Mouse (Mus musculus): ENCODE results near the gene Cdh23. TPM values are rescaled to one million over a fixed set of nuclear protein-coding genes. Genes with fewer than 3 reads are reported as not detected.
A peak's percentile ranks its signal among the peaks of the same experiment; 100 is the strongest.

The Cdh23 gene
- polyA plus RNA-seq, 1 experiment from 2014 or later: 0.50 TPM

DNA sequence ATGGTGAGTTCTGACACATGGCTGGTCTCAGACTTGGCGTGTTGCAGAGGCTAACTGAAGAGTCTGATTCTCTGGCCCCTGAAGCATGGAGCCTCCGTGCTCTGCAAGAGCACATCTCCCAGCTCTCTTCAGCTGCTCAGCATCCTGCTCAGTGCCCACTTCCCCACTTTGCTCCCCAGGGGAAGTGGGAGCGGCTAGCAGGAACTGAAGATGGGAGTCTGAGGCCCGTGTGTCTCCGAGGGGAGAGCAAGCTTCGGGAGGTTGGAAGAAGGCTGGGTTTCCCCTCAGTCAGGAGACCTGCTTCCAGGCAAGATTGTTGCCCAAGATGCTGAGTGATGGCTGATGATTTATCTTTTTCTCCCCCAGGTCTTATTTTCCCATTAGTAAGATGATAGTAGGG, 422.9 kb downstream of the Cdh23 start:
- ATAC-seq (ENCODE audit: low FRiP score, low TSS enrichment): no peak
- Histone ChIP-seq H3K4me3 (ENCODE audit: low read length) (no peak overlapping the region), H3K36me3 (ENCODE audit: insufficient read depth, low read length) (no peaks in the 10 kb centered on the region), H3K27ac (ENCODE audit: low read length) (no peak overlapping the region), H3K27me3 (ENCODE audit: insufficient read depth, low read length) (no peaks in the 10 kb centered on the region), H3K9me3 (ENCODE audit: low read length) (no peaks in the 10 kb centered on the region), H3K4me1 (ENCODE audit: insufficient read depth, low read length) (peaks cover 10% of the 10 kb centered on the region), H3K9ac (replicated peaks; ENCODE audit: low read length) (no peak overlapping the region), H3K4me2 (replicated peaks; ENCODE audit: low read depth, low read length) (no peak overlapping the region)
- 53% methylated on average over 6 of the region's 6 CpGs for WGBS

DNA sequence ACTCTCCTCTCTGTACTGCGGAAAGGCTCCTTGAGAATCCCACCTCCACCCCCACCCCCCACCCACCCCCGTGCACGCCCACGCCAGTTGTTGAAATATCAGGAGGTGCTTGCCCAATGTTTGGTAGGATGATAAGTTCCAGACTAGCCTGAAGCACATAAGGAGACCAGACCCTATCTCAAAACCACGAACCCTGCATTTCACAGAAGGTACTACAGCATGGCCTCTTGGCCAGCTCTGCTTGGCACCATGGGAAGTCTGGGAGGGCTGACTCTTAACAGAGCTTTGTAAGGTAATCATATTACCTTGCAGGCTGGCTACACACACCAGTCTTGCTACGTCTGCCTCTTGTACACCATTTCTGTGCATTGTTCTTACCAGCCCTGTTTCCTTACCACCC, 424.0 kb downstream of the Cdh23 start:
- Histone ChIP-seq H3K27ac (ENCODE audit: low read length) (no peak overlapping the region), H3K4me2 (replicated peaks; ENCODE audit: low read depth, low read length) (no peak overlapping the region), H3K4me3 (ENCODE audit: low read length) (no peak overlapping the region), H3K9ac (replicated peaks; ENCODE audit: low read length) (no peak overlapping the region), H3K9me3 (ENCODE audit: low read length) (no peaks in the 10 kb centered on the region), H3K4me1 (ENCODE audit: insufficient read depth, low read length) (peaks cover 6% of the 10 kb centered on the region), H3K27me3 (ENCODE audit: insufficient read depth, low read length) (no peaks in the 10 kb centered on the region), H3K36me3 (ENCODE audit: insufficient read depth, low read length) (no peaks in the 10 kb centered on the region)
- WGBS: 48% methylated on average over 6 of the region's 6 CpGs
- ATAC-seq (ENCODE audit: low FRiP score, low TSS enrichment): no peak; the same call in 1 of the 2 replicates

DNA sequence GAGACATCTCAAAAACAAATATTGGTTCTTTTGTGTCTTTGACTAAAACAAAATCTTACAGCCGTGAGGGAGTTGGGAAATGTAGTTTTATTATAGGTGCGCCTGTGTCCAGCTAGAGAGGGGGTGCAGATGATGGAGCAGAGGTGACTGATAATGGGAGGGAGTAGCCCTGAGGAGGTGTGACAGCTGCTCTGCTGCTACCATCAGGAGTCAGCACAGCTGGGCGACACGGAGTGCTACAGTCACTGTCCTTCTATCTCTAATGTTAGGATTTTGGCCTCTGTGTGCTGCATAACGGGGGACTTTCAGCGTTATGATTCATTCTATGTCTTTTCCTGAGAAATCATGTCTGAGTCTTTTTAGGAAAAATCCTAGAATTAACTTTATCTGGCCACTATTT, 425.3 kb downstream of the Cdh23 start:
- WGBS: 59% methylated on average over 6 of the region's 6 CpGs
- Histone ChIP-seq H3K27ac (ENCODE audit: low read length) (no peak overlapping the region), H3K9ac (replicated peaks; ENCODE audit: low read length) (no peak overlapping the region), H3K27me3 (ENCODE audit: insufficient read depth, low read length) (no peaks in the 10 kb centered on the region), H3K4me1 (ENCODE audit: insufficient read depth, low read length) (peaks cover 6% of the 10 kb centered on the region), H3K36me3 (ENCODE audit: insufficient read depth, low read length) (no peaks in the 10 kb centered on the region), H3K9me3 (ENCODE audit: low read length) (no peaks in the 10 kb centered on the region), H3K4me3 (ENCODE audit: low read length) (no peak overlapping the region), H3K4me2 (replicated peaks; ENCODE audit: low read depth, low read length) (no peak overlapping the region)
- no peak for ATAC-seq (ENCODE audit: low FRiP score, low TSS enrichment)

DNA sequence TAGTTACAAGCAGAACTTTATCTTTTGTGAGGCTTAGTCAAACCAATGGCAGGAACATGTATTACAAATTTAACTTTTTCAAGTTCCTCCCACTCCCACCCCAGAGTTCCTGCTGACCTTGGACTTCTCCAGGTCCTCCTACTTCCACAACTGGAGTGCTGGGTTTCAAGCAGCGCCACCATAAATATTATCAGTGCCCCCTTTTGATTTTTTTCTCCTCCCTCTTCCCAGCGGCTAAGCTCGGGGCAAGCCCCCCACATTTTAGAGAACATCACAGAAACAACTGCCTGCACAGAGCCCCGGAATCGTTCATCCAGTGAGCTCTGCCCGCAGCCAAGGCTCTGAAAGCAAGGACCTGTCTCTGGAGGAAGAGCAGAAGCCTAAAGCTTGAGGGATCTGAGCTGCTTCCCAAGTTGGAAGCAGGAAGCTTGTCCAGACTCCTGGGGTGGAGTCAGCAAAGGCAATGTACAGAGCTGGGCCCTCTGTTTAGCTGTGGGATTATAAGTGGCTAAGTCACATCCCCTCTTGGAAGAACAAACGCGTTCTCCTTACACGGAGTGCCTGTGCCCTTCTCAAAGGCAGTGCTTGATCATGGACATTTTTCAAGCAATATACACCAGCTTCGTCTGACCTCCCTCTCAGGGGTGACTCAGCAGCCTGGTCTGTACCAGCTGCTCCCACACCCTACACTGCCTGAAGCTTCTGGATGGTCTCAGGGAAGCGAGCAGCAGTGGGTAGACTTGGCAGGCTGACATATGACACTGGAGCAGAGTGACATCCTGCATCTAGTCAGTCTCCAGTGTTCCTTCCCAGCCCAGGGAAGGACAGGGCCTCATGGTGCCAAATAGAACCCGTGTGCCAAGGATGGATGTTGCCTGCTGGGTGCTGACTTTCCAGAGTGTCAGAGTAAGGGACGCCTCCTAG, 426.9 kb downstream of the Cdh23 start:
- Histone ChIP-seq H3K27ac (ENCODE audit: low read length) (0 out of 2 replicates have a peak overlapping the region, but pooled peaks have one; percentile 18), H3K4me3 (ENCODE audit: low read length) (no peak overlapping the region), H3K36me3 (ENCODE audit: insufficient read depth, low read length) (no peaks in the 10 kb centered on the region), H3K27me3 (ENCODE audit: insufficient read depth, low read length) (no peaks in the 10 kb centered on the region), H3K4me2 (replicated peaks; ENCODE audit: low read depth, low read length) (no peak overlapping the region), H3K9ac (replicated peaks; ENCODE audit: low read length) (peak overlapping the region; percentile 35; the same call in 1 of the 2 replicates), H3K9me3 (ENCODE audit: low read length) (no peaks in the 10 kb centered on the region), H3K4me1 (ENCODE audit: insufficient read depth, low read length) (peaks cover 11% of the 10 kb centered on the region)
- no peak for ATAC-seq (ENCODE audit: low FRiP score, low TSS enrichment)
- 52% methylated on average over 13 of the region's 13 CpGs for WGBS

DNA sequence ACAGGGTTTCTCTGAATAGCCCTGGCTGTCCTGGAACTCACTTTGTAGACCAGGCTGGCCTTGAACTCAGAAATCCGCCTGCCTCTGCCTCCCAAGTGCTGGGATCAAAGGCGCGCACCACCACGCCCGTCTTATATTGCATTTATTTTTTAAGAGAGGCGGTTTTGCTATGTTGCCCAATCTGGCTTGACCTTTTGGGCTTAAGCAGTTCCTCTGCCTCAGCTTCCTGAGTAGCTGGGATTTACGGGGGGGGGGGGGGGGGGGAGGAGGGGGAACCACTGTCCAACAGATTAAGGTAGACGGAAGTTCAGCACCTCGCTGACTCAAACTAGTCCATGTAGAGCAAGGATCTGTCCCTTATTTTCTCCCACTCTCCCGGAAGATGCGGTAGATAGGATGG, 427.6 kb downstream of the Cdh23 start:
- H3K4me2 ChIP-seq (replicated peaks; ENCODE audit: low read depth, low read length): no peak overlapping the region
- ATAC-seq (ENCODE audit: low FRiP score, low TSS enrichment): no peak
- H3K4me1 ChIP-seq (ENCODE audit: insufficient read depth, low read length): peaks cover 11% of the 10 kb centered on the region
- H3K27me3 ChIP-seq (ENCODE audit: insufficient read depth, low read length): no peaks in the 10 kb centered on the region
- no peak overlapping the region for H3K4me3 ChIP-seq (ENCODE audit: low read length)
- WGBS: 85% methylated on average over 10 of the region's 11 CpGs
- no peak overlapping the region for H3K9ac ChIP-seq (replicated peaks; ENCODE audit: low read length)
- no peak overlapping the region for H3K27ac ChIP-seq (ENCODE audit: low read length)
- H3K9me3 ChIP-seq (ENCODE audit: low read length): no peaks in the 10 kb centered on the region
- no peaks in the 10 kb centered on the region for H3K36me3 ChIP-seq (ENCODE audit: insufficient read depth, low read length)

DNA sequence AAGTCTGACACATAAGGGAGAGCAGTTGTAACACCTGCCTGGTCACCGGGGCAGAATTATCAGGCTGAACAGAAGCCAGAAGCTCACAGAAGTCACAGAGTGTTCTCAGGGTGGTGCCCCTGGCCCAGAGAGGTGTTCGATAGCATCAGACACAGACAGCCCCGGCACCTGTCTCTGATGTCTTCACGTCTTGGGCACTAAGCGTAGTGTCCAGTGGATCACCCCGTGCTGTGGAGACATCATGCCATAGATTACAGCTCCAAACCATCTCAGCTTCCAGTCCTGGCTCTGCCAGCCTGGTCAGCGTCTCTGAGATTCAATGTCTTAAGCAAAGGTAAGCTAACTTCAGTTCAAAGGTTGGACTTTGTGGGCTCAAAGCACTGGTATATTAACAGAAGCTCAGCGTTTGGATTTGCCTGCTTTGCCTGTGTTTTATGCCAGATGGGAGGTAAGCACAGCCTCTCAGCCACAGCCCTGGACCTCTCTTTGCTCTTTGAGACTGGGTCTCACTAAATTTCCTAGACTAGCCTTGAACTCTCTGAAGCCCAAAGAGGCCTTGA, 429.4 kb downstream of the Cdh23 start:
- no peaks in the 10 kb centered on the region for H3K27me3 ChIP-seq (ENCODE audit: insufficient read depth, low read length)
- no peak overlapping the region for H3K4me3 ChIP-seq (ENCODE audit: low read length)
- no peak overlapping the region for H3K27ac ChIP-seq (ENCODE audit: low read length)
- H3K9ac ChIP-seq (replicated peaks; ENCODE audit: low read length): no peak overlapping the region
- 89% methylated on average over 8 of the region's 8 CpGs for WGBS
- H3K4me1 ChIP-seq (ENCODE audit: insufficient read depth, low read length): peaks cover 14% of the 10 kb centered on the region
- no peaks in the 10 kb centered on the region for H3K9me3 ChIP-seq (ENCODE audit: low read length)
- H3K36me3 ChIP-seq (ENCODE audit: insufficient read depth, low read length): no peaks in the 10 kb centered on the region
- no peak for ATAC-seq (ENCODE audit: low FRiP score, low TSS enrichment)
- no peak overlapping the region for H3K4me2 ChIP-seq (replicated peaks; ENCODE audit: low read depth, low read length)

DNA sequence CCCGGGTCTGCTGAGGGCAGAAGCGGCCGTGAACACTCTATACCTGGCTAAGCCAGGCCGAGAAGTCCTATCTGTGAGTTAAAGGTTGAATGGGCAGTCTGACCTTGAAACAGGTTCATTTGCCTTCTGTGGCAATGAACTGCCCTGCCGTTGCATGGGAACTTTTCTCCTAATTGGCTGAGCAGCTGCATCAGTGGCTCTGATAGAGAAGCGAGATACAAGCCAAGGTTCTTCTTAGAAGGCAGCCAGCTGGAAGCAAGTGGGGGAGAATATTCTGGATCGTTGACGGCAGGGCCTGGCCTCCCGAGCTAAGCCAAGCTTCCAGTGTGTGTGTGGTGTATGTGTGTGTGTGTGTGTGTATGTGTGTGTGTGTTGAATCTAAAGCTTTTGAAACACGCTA, 431.0 kb downstream of the Cdh23 start:
- no peak overlapping the region for H3K27ac ChIP-seq (ENCODE audit: low read length)
- H3K36me3 ChIP-seq (ENCODE audit: insufficient read depth, low read length): no peaks in the 10 kb centered on the region
- no peaks in the 10 kb centered on the region for H3K9me3 ChIP-seq (ENCODE audit: low read length)
- no peak for ATAC-seq (ENCODE audit: low FRiP score, low TSS enrichment)
- H3K4me2 ChIP-seq (replicated peaks; ENCODE audit: low read depth, low read length): no peak overlapping the region
- H3K9ac ChIP-seq (replicated peaks; ENCODE audit: low read length): no peak overlapping the region
- H3K4me3 ChIP-seq (ENCODE audit: low read length): no peak overlapping the region
- WGBS: 61% methylated on average over 10 of the region's 10 CpGs
- H3K27me3 ChIP-seq (ENCODE audit: insufficient read depth, low read length): no peaks in the 10 kb centered on the region
- H3K4me1 ChIP-seq (ENCODE audit: insufficient read depth, low read length): peaks cover 14% of the 10 kb centered on the region

DNA sequence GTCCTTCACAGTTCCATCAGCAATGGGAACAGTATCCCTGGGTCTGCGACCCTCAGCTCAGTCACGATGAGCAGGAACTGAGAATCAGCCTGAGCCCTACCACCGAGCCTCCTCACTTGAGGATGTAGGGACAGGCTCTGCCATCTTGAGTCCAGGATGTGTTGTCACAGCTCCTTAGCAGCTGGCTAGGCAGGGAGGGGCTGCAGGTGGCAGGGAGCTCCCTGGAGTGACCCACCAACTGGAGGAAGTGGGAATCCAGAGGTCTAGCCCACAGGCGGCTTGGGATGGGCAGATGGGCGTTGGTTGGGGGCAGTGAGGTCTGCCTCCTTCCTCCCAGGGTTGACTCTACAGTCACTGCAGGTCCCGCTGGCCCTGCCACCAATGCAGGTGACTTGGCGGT, 432.9 kb downstream of the Cdh23 start:
- Histone ChIP-seq H3K4me2 (replicated peaks; ENCODE audit: low read depth, low read length) (no peak overlapping the region), H3K27ac (ENCODE audit: low read length) (no peak overlapping the region), H3K9me3 (ENCODE audit: low read length) (no peaks in the 10 kb centered on the region), H3K36me3 (ENCODE audit: insufficient read depth, low read length) (no peaks in the 10 kb centered on the region), H3K4me1 (ENCODE audit: insufficient read depth, low read length) (peaks cover 8% of the 10 kb centered on the region; the same call in 1 of the 2 replicates), H3K4me3 (ENCODE audit: low read length) (no peak overlapping the region), H3K9ac (replicated peaks; ENCODE audit: low read length) (no peak overlapping the region), H3K27me3 (ENCODE audit: insufficient read depth, low read length) (no peaks in the 10 kb centered on the region)
- WGBS: 86% methylated on average over 7 of the region's 7 CpGs
- ATAC-seq (ENCODE audit: low FRiP score, low TSS enrichment): no peak

DNA sequence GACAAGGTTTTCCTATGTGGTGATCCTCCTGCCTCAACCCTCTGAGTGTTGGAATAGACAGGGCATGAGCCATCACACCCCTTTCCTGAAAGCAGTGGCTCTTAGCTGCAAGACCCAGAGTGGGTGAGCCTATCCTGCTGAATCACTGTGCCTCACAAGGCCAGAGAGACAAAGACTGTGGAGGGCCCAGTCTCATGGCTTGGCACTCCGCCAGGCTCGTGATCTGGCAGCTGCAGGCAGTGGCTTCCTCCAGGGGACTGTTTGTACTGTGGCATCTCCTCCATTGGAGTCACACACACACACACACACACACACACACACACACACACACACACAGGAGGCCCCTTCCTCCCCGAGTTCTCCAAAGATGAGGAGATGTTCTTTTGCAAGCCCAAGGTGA, 433.9 kb downstream of the Cdh23 start:
- Histone ChIP-seq H3K9me3 (ENCODE audit: low read length) (no peaks in the 10 kb centered on the region), H3K9ac (replicated peaks; ENCODE audit: low read length) (no peak overlapping the region), H3K4me3 (ENCODE audit: low read length) (no peak overlapping the region), H3K36me3 (ENCODE audit: insufficient read depth, low read length) (no peaks in the 10 kb centered on the region), H3K4me1 (ENCODE audit: insufficient read depth, low read length) (peaks cover 8% of the 10 kb centered on the region; the same call in 1 of the 2 replicates), H3K27ac (ENCODE audit: low read length) (no peak overlapping the region; the same call in 1 of the 2 replicates), H3K27me3 (ENCODE audit: insufficient read depth, low read length) (no peaks in the 10 kb centered on the region), H3K4me2 (replicated peaks; ENCODE audit: low read depth, low read length) (no peak overlapping the region)
- peak; percentile 82 for ATAC-seq (ENCODE audit: low FRiP score, low TSS enrichment)
- WGBS: 43% methylated on average over 3 of the region's 3 CpGs

DNA sequence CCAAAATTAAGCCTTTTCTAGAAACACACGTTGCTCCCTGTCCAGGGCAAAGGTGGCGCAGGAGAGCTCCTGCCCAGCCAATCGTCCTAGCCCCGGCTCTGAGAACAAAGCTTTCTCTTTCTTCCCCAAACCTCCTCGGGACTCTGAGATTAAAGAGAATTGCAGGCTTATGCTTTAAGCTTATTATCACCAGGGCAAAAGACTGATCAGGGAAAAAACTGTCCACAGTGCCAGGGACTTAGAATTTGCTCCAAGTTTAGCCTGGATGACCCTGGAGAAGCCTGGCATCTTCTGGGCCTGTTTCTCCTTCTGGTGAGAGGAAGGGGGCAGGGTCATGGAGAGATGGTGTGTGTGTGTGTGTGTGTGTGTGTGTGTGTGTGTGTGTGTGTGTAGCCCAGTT, 434.8 kb downstream of the Cdh23 start:
- Histone ChIP-seq H3K27ac (ENCODE audit: low read length) (no peak overlapping the region), H3K4me2 (replicated peaks; ENCODE audit: low read depth, low read length) (no peak overlapping the region), H3K9me3 (ENCODE audit: low read length) (no peaks in the 10 kb centered on the region), H3K4me1 (ENCODE audit: insufficient read depth, low read length) (peaks cover 8% of the 10 kb centered on the region; the same call in 1 of the 2 replicates), H3K4me3 (ENCODE audit: low read length) (no peak overlapping the region), H3K27me3 (ENCODE audit: insufficient read depth, low read length) (no peaks in the 10 kb centered on the region), H3K9ac (replicated peaks; ENCODE audit: low read length) (no peak overlapping the region), H3K36me3 (ENCODE audit: insufficient read depth, low read length) (no peaks in the 10 kb centered on the region)
- ATAC-seq (ENCODE audit: low FRiP score, low TSS enrichment): no peak
- WGBS: 45% methylated on average over 5 of the region's 5 CpGs
